Mouse (Mus musculus): Measurements from ENCODE around the gene St8sia1. TPM values are rescaled to one million over a fixed set of nuclear protein-coding genes. Genes with fewer than 3 reads are reported as not detected.

St8sia1 gene
- polyA plus RNA-seq, 1 experiment from 2014 or later, result 8.4 TPM

GRCm38 (mm10) chr6:142967407-142967806, 3.2 kb upstream of the St8sia1 start:
- H3K4me3 ChIP-seq (replicated peaks; ENCODE audit: low read depth, low read length), result no peak overlapping the region
- 93% methylated on average over 1 of the region's 1 CpGs for WGBS
- no peak overlapping the region for H3K4me2 ChIP-seq (ENCODE audit: low read length)
- DNase-seq (no peak), ATAC-seq (ENCODE audit: low FRiP score, low TSS enrichment) (no peak)
- peaks cover 7% of the 10 kb centered on the region for H3K4me1 ChIP-seq (ENCODE audit: control insufficient read depth, insufficient read depth, low read length)
- no peak overlapping the region for H3K27ac ChIP-seq (replicated peaks; ENCODE audit: low read depth, low read length)
- H3K9ac ChIP-seq (replicated peaks; ENCODE audit: low read length), result no peak overlapping the region
- no peaks in the 10 kb centered on the region for H3K36me3 ChIP-seq (ENCODE audit: control insufficient read depth, insufficient read depth, low read length)
- no peaks in the 10 kb centered on the region for H3K9me3 ChIP-seq (ENCODE audit: control insufficient read depth, low read length)
- H3K27me3 ChIP-seq (ENCODE audit: control insufficient read depth, insufficient read depth, low read length), result no peaks in the 10 kb centered on the region

- Histone ChIP-seq H3K27me3 (ENCODE audit: control insufficient read depth, insufficient read depth, low read length) (no peaks in the 10 kb centered on the region), H3K4me2 (ENCODE audit: low read length) (peak overlapping the region; percentile 73), H3K9me3 (ENCODE audit: control insufficient read depth, low read length) (no peaks in the 10 kb centered on the region), H3K4me3 (replicated peaks; ENCODE audit: low read depth, low read length) (peak overlapping the region; percentile 74), H3K27ac (replicated peaks; ENCODE audit: low read depth, low read length) (peak overlapping the region; percentile 99), H3K9ac (replicated peaks; ENCODE audit: low read length) (peak overlapping the region; percentile 89), H3K36me3 (ENCODE audit: control insufficient read depth, insufficient read depth, low read length) (0 out of 2 replicates have a peak, but pooled peaks cover 5% of the 10 kb centered on the region), H3K4me1 (ENCODE audit: control insufficient read depth, insufficient read depth, low read length) (peaks cover 28% of the 10 kb centered on the region)
- peak; percentile 90 for ATAC-seq (ENCODE audit: low FRiP score, low TSS enrichment)
- WGBS, result under 1% methylated on average over 39 of the region's 39 CpGs
- DNase-seq, result peak; percentile 94
Measured at GRCm38 (mm10) chr6:142964531-142965385, 506 bp upstream of the St8sia1 start.

GRCm38 (mm10) chr6:142963480-142964075, 674 bp downstream of the St8sia1 start:
- Histone ChIP-seq H3K9me3 (ENCODE audit: control insufficient read depth, low read length) (no peaks in the 10 kb centered on the region), H3K4me1 (ENCODE audit: control insufficient read depth, insufficient read depth, low read length) (peaks cover 32% of the 10 kb centered on the region), H3K27me3 (ENCODE audit: control insufficient read depth, insufficient read depth, low read length) (no peaks in the 10 kb centered on the region), H3K4me3 (replicated peaks; ENCODE audit: low read depth, low read length) (peak overlapping the region; percentile 74), H3K36me3 (ENCODE audit: control insufficient read depth, insufficient read depth, low read length) (peaks cover 6% of the 10 kb centered on the region; the same call in 1 of the 2 replicates), H3K4me2 (ENCODE audit: low read length) (peak overlapping the region; percentile 73), H3K9ac (replicated peaks; ENCODE audit: low read length) (peak overlapping the region; percentile 89), H3K27ac (replicated peaks; ENCODE audit: low read depth, low read length) (peak overlapping the region; percentile 99)
- ATAC-seq (ENCODE audit: low FRiP score, low TSS enrichment) (0 out of 2 replicates have a peak, but pooled peaks have one; percentile 1), DNase-seq (no peak)
- 18% methylated on average over 30 of the region's 30 CpGs for WGBS

GRCm38 (mm10) chr6:142962881-142963280, 1.4 kb downstream of the St8sia1 start:
- peak overlapping the region; percentile 89 for H3K9ac ChIP-seq (replicated peaks; ENCODE audit: low read length)
- H3K4me2 ChIP-seq (ENCODE audit: low read length), result peak overlapping the region; percentile 73
- no peaks in the 10 kb centered on the region for H3K27me3 ChIP-seq (ENCODE audit: control insufficient read depth, insufficient read depth, low read length)
- H3K9me3 ChIP-seq (ENCODE audit: control insufficient read depth, low read length), result no peaks in the 10 kb centered on the region
- H3K4me3 ChIP-seq (replicated peaks; ENCODE audit: low read depth, low read length), result peak overlapping the region; percentile 74
- peaks cover 32% of the 10 kb centered on the region for H3K4me1 ChIP-seq (ENCODE audit: control insufficient read depth, insufficient read depth, low read length)
- H3K27ac ChIP-seq (replicated peaks; ENCODE audit: low read depth, low read length), result no peak overlapping the region
- peaks cover 8% of the 10 kb centered on the region; the same call in 1 of the 2 replicates for H3K36me3 ChIP-seq (ENCODE audit: control insufficient read depth, insufficient read depth, low read length)
- WGBS, result 94% methylated on average over 14 of the region's 14 CpGs
- ATAC-seq (ENCODE audit: low FRiP score, low TSS enrichment) (no peak), DNase-seq (no peak)

- WGBS, result 75% methylated on average over 10 of the region's 10 CpGs
- Histone ChIP-seq H3K4me3 (replicated peaks; ENCODE audit: low read depth, low read length) (peak overlapping the region; percentile 74), H3K9me3 (ENCODE audit: control insufficient read depth, low read length) (no peaks in the 10 kb centered on the region), H3K4me2 (ENCODE audit: low read length) (peak overlapping the region; percentile 73), H3K36me3 (ENCODE audit: control insufficient read depth, insufficient read depth, low read length) (peaks cover 8% of the 10 kb centered on the region; the same call in 1 of the 2 replicates), H3K9ac (replicated peaks; ENCODE audit: low read length) (peak overlapping the region; percentile 89; the same call in 1 of the 2 replicates), H3K4me1 (ENCODE audit: control insufficient read depth, insufficient read depth, low read length) (peaks cover 32% of the 10 kb centered on the region), H3K27ac (replicated peaks; ENCODE audit: low read depth, low read length) (no peak overlapping the region), H3K27me3 (ENCODE audit: control insufficient read depth, insufficient read depth, low read length) (no peaks in the 10 kb centered on the region)
- DNase-seq, result no peak
- ATAC-seq (ENCODE audit: low FRiP score, low TSS enrichment), result no peak
Measured at GRCm38 (mm10) chr6:142962476-142962875, 1.8 kb downstream of the St8sia1 start.

- Histone ChIP-seq H3K4me3 (replicated peaks; ENCODE audit: low read depth, low read length) (peak overlapping the region; percentile 74), H3K27ac (replicated peaks; ENCODE audit: low read depth, low read length) (no peak overlapping the region), H3K9me3 (ENCODE audit: control insufficient read depth, low read length) (no peaks in the 10 kb centered on the region), H3K27me3 (ENCODE audit: control insufficient read depth, insufficient read depth, low read length) (no peaks in the 10 kb centered on the region), H3K9ac (replicated peaks; ENCODE audit: low read length) (peak overlapping the region; percentile 89; the same call in 1 of the 2 replicates), H3K36me3 (ENCODE audit: control insufficient read depth, insufficient read depth, low read length) (peaks cover 8% of the 10 kb centered on the region; the same call in 1 of the 2 replicates), H3K4me1 (ENCODE audit: control insufficient read depth, insufficient read depth, low read length) (peaks cover 32% of the 10 kb centered on the region), H3K4me2 (ENCODE audit: low read length) (peak overlapping the region; percentile 73)
- DNase-seq (no peak), ATAC-seq (ENCODE audit: low FRiP score, low TSS enrichment) (no peak)
- 85% methylated on average over 9 of the region's 9 CpGs for WGBS
Measured at GRCm38 (mm10) chr6:142961721-142962455, 2.4 kb downstream of the St8sia1 start.

- 91% methylated on average over 4 of the region's 4 CpGs for WGBS
- H3K9me3 ChIP-seq (ENCODE audit: control insufficient read depth, low read length), result no peaks in the 10 kb centered on the region
Measured at GRCm38 (mm10) chr6:142956556-142956955, 7.7 kb downstream of the St8sia1 start.

GRCm38 (mm10) chr6:142955281-142955680, 9.0 kb downstream of the St8sia1 start:
- 90% methylated on average over 3 of the region's 3 CpGs for WGBS
- ATAC-seq (ENCODE audit: low FRiP score, low TSS enrichment), result no peak
- H3K4me1 ChIP-seq (ENCODE audit: control insufficient read depth, insufficient read depth, low read length), result peaks cover 8% of the 10 kb centered on the region

More at GRCm38 (mm10) chr6:142956556-142956955, 7.7 kb downstream of the St8sia1 start:
- no peak overlapping the region for H3K4me3 ChIP-seq (replicated peaks; ENCODE audit: low read depth, low read length)
- peaks cover 10% of the 10 kb centered on the region; the same call in 1 of the 2 replicates for H3K36me3 ChIP-seq (ENCODE audit: control insufficient read depth, insufficient read depth, low read length)
- no peak overlapping the region for H3K4me2 ChIP-seq (ENCODE audit: low read length)
- DNase-seq, result no peak
- H3K4me1 ChIP-seq (ENCODE audit: control insufficient read depth, insufficient read depth, low read length), result peaks cover 17% of the 10 kb centered on the region
- no peak overlapping the region for H3K27ac ChIP-seq (replicated peaks; ENCODE audit: low read depth, low read length)
- no peak overlapping the region for H3K9ac ChIP-seq (replicated peaks; ENCODE audit: low read length)
- ATAC-seq (ENCODE audit: low FRiP score, low TSS enrichment), result no peak
- H3K27me3 ChIP-seq (ENCODE audit: control insufficient read depth, insufficient read depth, low read length), result no peaks in the 10 kb centered on the region

More at GRCm38 (mm10) chr6:142955281-142955680, 9.0 kb downstream of the St8sia1 start:
- Histone ChIP-seq H3K9ac (replicated peaks; ENCODE audit: low read length) (no peak overlapping the region), H3K36me3 (ENCODE audit: control insufficient read depth, insufficient read depth, low read length) (peaks cover 9% of the 10 kb centered on the region; the same call in 1 of the 2 replicates), H3K4me3 (replicated peaks; ENCODE audit: low read depth, low read length) (no peak overlapping the region), H3K4me2 (ENCODE audit: low read length) (no peak overlapping the region), H3K27ac (replicated peaks; ENCODE audit: low read depth, low read length) (no peak overlapping the region), H3K27me3 (ENCODE audit: control insufficient read depth, insufficient read depth, low read length) (no peaks in the 10 kb centered on the region), H3K9me3 (ENCODE audit: control insufficient read depth, low read length) (no peaks in the 10 kb centered on the region)
- DNase-seq, result no peak

Measured in midbrain, embryonic 14.5 days (tissue).